In the genomic region with DNA sequence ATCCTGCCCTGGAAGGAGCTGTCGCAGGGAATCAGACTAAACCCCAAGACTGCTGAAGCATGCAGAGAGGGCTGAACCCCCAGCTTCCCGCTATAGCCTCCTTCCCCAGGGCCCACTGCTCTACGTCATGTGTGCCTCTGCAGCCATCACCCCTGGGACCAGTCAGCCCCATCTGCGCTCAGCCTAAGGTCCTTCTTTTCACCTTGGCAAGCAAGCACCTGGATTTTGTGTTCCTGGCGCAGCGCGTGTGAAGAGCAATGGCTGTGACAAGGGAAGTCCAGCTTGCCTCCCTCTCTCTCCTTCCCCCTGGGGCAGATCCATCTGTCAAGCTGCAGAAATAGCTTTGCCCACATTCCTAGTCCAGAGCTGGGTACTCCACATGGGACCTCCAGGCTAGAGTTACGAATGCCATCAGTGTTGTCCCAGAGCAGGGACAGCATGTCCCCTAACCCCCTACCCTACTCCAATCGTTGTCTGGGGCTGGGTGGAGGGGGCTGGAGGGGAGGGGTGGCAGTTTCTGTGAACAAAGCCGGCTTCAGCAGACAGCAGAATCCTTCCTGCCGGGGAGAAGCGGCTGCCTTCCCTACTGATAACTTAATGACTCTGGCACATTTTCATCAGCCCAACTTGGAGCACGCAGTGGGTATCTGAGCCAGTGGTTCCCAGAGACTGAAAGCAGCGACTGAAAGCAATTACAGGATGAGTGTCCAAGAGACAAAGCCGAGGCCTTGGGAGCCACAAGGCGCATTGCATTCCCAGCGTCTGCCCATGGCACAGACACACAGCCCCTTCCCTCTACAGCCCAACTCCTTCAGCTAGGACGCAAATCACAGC, we compare ENCODE assay signal across 8 mouse cellular contexts.
DNase-seq lines count a peak whose midpoint lies in the region; ATAC-seq and TF ChIP-seq lines count a peak whose summit lies in the region.

No protein-coding gene starts in this region.

- H3K27ac ChIP-seq in stomach, embryonic 16.5 days (ENCODE audit: low read length), result 0 out of 2 replicates have a peak overlapping the region, but pooled peaks have one; percentile 6
- no peak overlapping the region for H3K27ac ChIP-seq in stomach, postnatal 0 days (replicated peaks)
- peak overlapping the region; percentile 90 for H3K27ac ChIP-seq in forebrain, embryonic 15.5 days (replicated peaks)
- H3K27ac ChIP-seq in hindbrain, embryonic 10.5 days, result peak overlapping the region; percentile 82
- peak overlapping the region; percentile 88 for H3K27ac ChIP-seq in midbrain, embryonic 14.5 days (replicated peaks; ENCODE audit: low read depth, low read length)

- no peaks in the 10 kb centered on the region for H3K9me3 ChIP-seq in stomach, embryonic 16.5 days (replicated peaks; ENCODE audit: control insufficient read depth, low read length)
- H3K9me3 ChIP-seq in stomach, postnatal 0 days (ENCODE audit: control insufficient read depth, low read length), result no peaks in the 10 kb centered on the region
- H3K9me3 ChIP-seq in forebrain, embryonic 15.5 days, result no peaks in the 10 kb centered on the region
- no peaks in the 10 kb centered on the region for H3K9me3 ChIP-seq in hindbrain, embryonic 10.5 days
- H3K9me3 ChIP-seq in midbrain, embryonic 14.5 days (ENCODE audit: control insufficient read depth, low read length), result no peaks in the 10 kb centered on the region

- no peak overlapping the region for H3K4me3 ChIP-seq in stomach, embryonic 16.5 days (replicated peaks; ENCODE audit: low read length)
- H3K4me3 ChIP-seq in stomach, postnatal 0 days (ENCODE audit: low read depth, low read length), result no peak overlapping the region
- H3K4me3 ChIP-seq in forebrain, embryonic 15.5 days, result no peak overlapping the region
- H3K4me3 ChIP-seq in hindbrain, embryonic 10.5 days, result no peak overlapping the region
- no peak overlapping the region for H3K4me3 ChIP-seq in midbrain, embryonic 14.5 days (replicated peaks; ENCODE audit: low read depth, low read length)

- TF ChIP-seq CTCF in stomach, postnatal 0 days (IDR thresholded peaks at IDR 0.05; ENCODE audit: low read depth), result no peak

- H3K9ac ChIP-seq in stomach, embryonic 16.5 days (ENCODE audit: low read length), result no peak overlapping the region
- H3K9ac ChIP-seq in stomach, postnatal 0 days (ENCODE audit: low read length), result no peak overlapping the region
- 0 out of 2 replicates have a peak overlapping the region, but pooled peaks have one; percentile 21 for H3K9ac ChIP-seq in forebrain, embryonic 15.5 days (replicated peaks)
- H3K9ac ChIP-seq in midbrain, embryonic 14.5 days (replicated peaks; ENCODE audit: low read length), result peak overlapping the region; percentile 31; the same call in 1 of the 2 replicates

- no peak for ATAC-seq in stomach, embryonic 16.5 days (ENCODE audit: insufficient read depth, low FRiP score)
- no peak for ATAC-seq in stomach, postnatal 0 days (ENCODE audit: low FRiP score, low TSS enrichment)
- peak; percentile 67 for ATAC-seq in forebrain, embryonic 15.5 days (replicated peaks)
- ATAC-seq in midbrain, embryonic 14.5 days (ENCODE audit: low FRiP score, low TSS enrichment), result peak; percentile 77
- ATAC-seq in megakaryocyte-erythroid progenitor cell, adult 5-6 weeks (replicated peaks; ENCODE audit: low FRiP score, low TSS enrichment, poor library complexity, severe bottlenecking), result no peak
- ATAC-seq in CD4-positive, CD25-positive, alpha-beta regulatory T cell, adult 4 months, result no peak

- TF ChIP-seq EP300 in stomach, postnatal 0 days (optimal IDR thresholded peaks at IDR 0.05), result no peak

- DNase-seq in stomach, postnatal 0 days (ENCODE audit: low spot score), result no peak
- DNase-seq in hindbrain, embryonic 10.5 days (ENCODE audit: low spot score), result peak; percentile 44
- DNase-seq in midbrain, embryonic 14.5 days, result peak; percentile 77
- DNase-seq in adrenal gland, adult 18-20 months (ENCODE audit: low spot score in 2 of 2), result no peak

- no peaks in the 10 kb centered on the region for H3K36me3 ChIP-seq in stomach, embryonic 16.5 days (ENCODE audit: control insufficient read depth, insufficient read depth, low read length)
- no peaks in the 10 kb centered on the region for H3K36me3 ChIP-seq in stomach, postnatal 0 days (ENCODE audit: control insufficient read depth, insufficient read depth, low read length)
- no peaks in the 10 kb centered on the region for H3K36me3 ChIP-seq in forebrain, embryonic 15.5 days
- H3K36me3 ChIP-seq in hindbrain, embryonic 10.5 days, result no peaks in the 10 kb centered on the region
- no peaks in the 10 kb centered on the region for H3K36me3 ChIP-seq in midbrain, embryonic 14.5 days (ENCODE audit: control insufficient read depth, insufficient read depth, low read length)

- no peaks in the 10 kb centered on the region for H3K27me3 ChIP-seq in stomach, embryonic 16.5 days (ENCODE audit: control insufficient read depth, insufficient read depth, low read length)
- H3K27me3 ChIP-seq in stomach, postnatal 0 days (ENCODE audit: control insufficient read depth, insufficient read depth, low read length), result no peaks in the 10 kb centered on the region
- no peaks in the 10 kb centered on the region for H3K27me3 ChIP-seq in forebrain, embryonic 15.5 days
- H3K27me3 ChIP-seq in hindbrain, embryonic 10.5 days (ENCODE audit: insufficient read depth, poor library complexity, severe bottlenecking), result no peaks in the 10 kb centered on the region
- no peaks in the 10 kb centered on the region for H3K27me3 ChIP-seq in midbrain, embryonic 14.5 days (ENCODE audit: control insufficient read depth, insufficient read depth, low read length)

- no peaks in the 10 kb centered on the region for H3K4me1 ChIP-seq in stomach, embryonic 16.5 days (ENCODE audit: control insufficient read depth, insufficient read depth, low read length)
- no peaks in the 10 kb centered on the region for H3K4me1 ChIP-seq in stomach, postnatal 0 days (replicated peaks; ENCODE audit: control insufficient read depth, insufficient read depth)
- H3K4me1 ChIP-seq in forebrain, embryonic 15.5 days, result peaks cover 21% of the 10 kb centered on the region
- H3K4me1 ChIP-seq in hindbrain, embryonic 10.5 days (replicated peaks), result peaks cover 47% of the 10 kb centered on the region
- H3K4me1 ChIP-seq in midbrain, embryonic 14.5 days (ENCODE audit: control insufficient read depth, insufficient read depth, low read length), result peaks cover 24% of the 10 kb centered on the region

- 54% methylated on average over 18 of the region's 18 CpGs for WGBS in stomach, embryonic 16.5 days
- WGBS in stomach, postnatal 0 days, result 47% methylated on average over 18 of the region's 18 CpGs
- 15% methylated on average over 18 of the region's 18 CpGs for WGBS in forebrain, embryonic 15.5 days
- 19% methylated on average over 18 of the region's 18 CpGs for WGBS in hindbrain, embryonic 10.5 days
- WGBS in midbrain, embryonic 14.5 days, result 16% methylated on average over 18 of the region's 18 CpGs

- no peak overlapping the region for H3K4me2 ChIP-seq in stomach, embryonic 16.5 days (ENCODE audit: low read depth, low read length)
- no peak overlapping the region for H3K4me2 ChIP-seq in stomach, postnatal 0 days (replicated peaks; ENCODE audit: low read depth)
- H3K4me2 ChIP-seq in forebrain, embryonic 15.5 days (replicated peaks), result peak overlapping the region; percentile 2; the same call in 1 of the 2 replicates
- peak overlapping the region; percentile 26 for H3K4me2 ChIP-seq in midbrain, embryonic 14.5 days (ENCODE audit: low read length)

Comparison
In these comparisons a context has a peak if more than half of its experiments do, and no peak if none do; other contexts are left out.
1. ATAC-seq: peak in forebrain, embryonic 15.5 days (single experiment) and midbrain, embryonic 14.5 days (single experiment); none in stomach, embryonic 16.5 days (single experiment), stomach, postnatal 0 days (single experiment), megakaryocyte-erythroid progenitor cell, adult 5-6 weeks (single experiment) and CD4-positive, CD25-positive, alpha-beta regulatory T cell, adult 4 months (single experiment).
2. H3K4me2 ChIP-seq: peak in forebrain, embryonic 15.5 days (single experiment) and midbrain, embryonic 14.5 days (single experiment); none in stomach, embryonic 16.5 days (single experiment) and stomach, postnatal 0 days (single experiment).
3. H3K9ac ChIP-seq: peak in forebrain, embryonic 15.5 days (single experiment) and midbrain, embryonic 14.5 days (single experiment); none in stomach, embryonic 16.5 days (single experiment) and stomach, postnatal 0 days (single experiment).
4. DNase-seq: peak in hindbrain, embryonic 10.5 days (single experiment) and midbrain, embryonic 14.5 days (single experiment); none in stomach, postnatal 0 days (single experiment) and adrenal gland, adult 18-20 months (0 of 2).